Mouse (Mus musculus) CH12.LX (cell line): Measurements from ENCODE around the gene Kcng3. TPM values are rescaled to one million over a fixed set of nuclear protein-coding genes. Genes with fewer than 3 reads are reported as not detected.

ENCODE experiments used
- DNase-seq: peaks from one replicate; pipeline ENCODE4 v3.0.0-alpha.2; 2013; ENCODE audit errors: extremely low read depth
- H3K27ac ChIP-seq: 2 replicates; pipeline ENCODE4 v1.5.1; 2012; ENCODE audit warnings: low read depth, mild to moderate bottlenecking, control low read depth, moderate library complexity; ENCODE audit not compliant: insufficient read depth
- H3K27me3 ChIP-seq: replicated peaks from 2 replicates; pipeline ENCODE3; 2012; ENCODE audit warnings: inconsistent platforms
- H3K36me3 ChIP-seq, 2 experiments: replicated peaks in 1 of 2; 2 replicates each; pipeline versions ENCODE3 to v1.6.1; 2012; ENCODE audit warnings: inconsistent platforms in 1 of 2, low read length in 1 of 2, mild to moderate bottlenecking in 1 of 2, mixed read lengths in 1 of 2, moderate library complexity in 1 of 2; ENCODE audit not compliant: control insufficient read depth in 1 of 2, insufficient read depth in 1 of 2
- H3K4me1 ChIP-seq, 2 experiments: 2 replicates each; pipeline ENCODE4 v1.6.1; 2012; ENCODE audit warnings: inconsistent platforms in 1 of 2, moderate library complexity in 1 of 2; ENCODE audit not compliant: insufficient read depth in 2 of 2, control insufficient read depth in 1 of 2
- H3K4me2 ChIP-seq: 2 replicates; pipeline ENCODE4 v1.6.1; 2012; ENCODE audit warnings: low read depth, mild to moderate bottlenecking, control low read depth; ENCODE audit not compliant: poor library complexity, insufficient read depth, severe bottlenecking
- H3K4me3 ChIP-seq, 3 experiments: fragments of 150-350 bp in 1 of 3; sonication (generic) in 1 of 3; replicated peaks in 1 of 3; 2 replicates each; pipeline versions ENCODE3 to v1.5.1; 2011 to 2012; ENCODE audit warnings: low read depth in 2 of 3, low read length in 2 of 3, mild to moderate bottlenecking in 2 of 3, moderate library complexity in 2 of 3, control low read depth in 1 of 3, improper control_type of control experiment in 1 of 3, inconsistent platforms in 1 of 3, mixed read lengths in 1 of 3; ENCODE audit not compliant: poor library complexity in 1 of 3
- H3K79me2 ChIP-seq: replicated peaks from 2 replicates; pipeline ENCODE4 v1.6.1; 2012; ENCODE audit warnings: mild to moderate bottlenecking, moderate library complexity; ENCODE audit not compliant: control insufficient read depth, poor library complexity, insufficient read depth, severe bottlenecking; ENCODE audit errors: extremely low read depth
- H3K9ac ChIP-seq: 2 replicates; pipeline ENCODE4 v1.6.1; 2012; ENCODE audit warnings: low read depth, mild to moderate bottlenecking, control low read depth, moderate library complexity; ENCODE audit not compliant: insufficient read depth
- H3K9me3 ChIP-seq: replicated peaks from 2 replicates; pipeline ENCODE3; 2012; ENCODE audit warnings: low read length, inconsistent platforms, mixed read lengths
- CHD2 ChIP-seq: IDR thresholded peaks from 2 replicates; pipeline ENCODE4 v1.6.1; 2011; ENCODE audit warnings: low read length, improper control_type of control experiment
- CTCF ChIP-seq, 2 experiments: IDR thresholded peaks in 1 of 2; conservative IDR thresholded peaks in 1 of 2; 2 replicates each; pipeline ENCODE4 v1.5.1; 2011 to 2012; ENCODE audit warnings: low read depth in 2 of 2, low read length in 2 of 2, improper control_type of control experiment in 1 of 2, inconsistent platforms in 1 of 2, mild to moderate bottlenecking in 1 of 2, moderate library complexity in 1 of 2
- ELF1 ChIP-seq: IDR thresholded peaks from 2 replicates; pipeline ENCODE4 v1.6.1; 2014; ENCODE audit warnings: low read depth, mild to moderate bottlenecking, inconsistent platforms, low read length, improper control_type of control experiment
- EP300 ChIP-seq: IDR thresholded peaks from 2 replicates; pipeline ENCODE4 v1.6.1; 2011; ENCODE audit warnings: low read length, improper control_type of control experiment
- ETS1 ChIP-seq: conservative IDR thresholded peaks from 2 replicates; pipeline ENCODE4 v1.6.1; 2012; ENCODE audit warnings: low read depth, mild to moderate bottlenecking, inconsistent platforms, low read length, improper control_type of control experiment, moderate library complexity
- HCFC1 ChIP-seq: IDR thresholded peaks from 2 replicates; pipeline ENCODE4 v1.6.1; 2012; ENCODE audit warnings: low read depth, mild to moderate bottlenecking, inconsistent platforms, low read length, improper control_type of control experiment
- JUN ChIP-seq: IDR thresholded peaks from 2 replicates; pipeline ENCODE4 v1.6.1; 2011; ENCODE audit warnings: low read depth, mild to moderate bottlenecking, low read length, improper control_type of control experiment, moderate library complexity; ENCODE audit not compliant: insufficient read depth
- KAT2A ChIP-seq: IDR thresholded peaks from 2 replicates; pipeline ENCODE4 v1.6.1; 2012; ENCODE audit warnings: low read length, improper control_type of control experiment, inconsistent platforms; ENCODE audit not compliant: insufficient replicate concordance
- MAX ChIP-seq: IDR thresholded peaks from 2 replicates; pipeline ENCODE4 v1.6.1; 2011; ENCODE audit warnings: low read length, improper control_type of control experiment
- MAZ ChIP-seq: IDR thresholded peaks from 2 replicates; pipeline ENCODE4 v1.6.1; 2012; ENCODE audit warnings: low read depth, mild to moderate bottlenecking, inconsistent platforms, low read length, improper control_type of control experiment, moderate library complexity
- MXI1 ChIP-seq: IDR thresholded peaks from 2 replicates; pipeline ENCODE4 v1.6.1; 2011; ENCODE audit warnings: mild to moderate bottlenecking, low read depth, low read length, improper control_type of control experiment
- MYC ChIP-seq: IDR thresholded peaks from 2 replicates; pipeline ENCODE4 v1.6.1; 2011; ENCODE audit warnings: low read depth, mild to moderate bottlenecking, improper control_type of control experiment, low read length
- NRF1 ChIP-seq: IDR thresholded peaks from 2 replicates; pipeline ENCODE4 v1.6.1; 2014; ENCODE audit warnings: low read depth, mild to moderate bottlenecking, inconsistent platforms, low read length, improper control_type of control experiment, moderate library complexity
- POLR2A ChIP-seq: IDR thresholded peaks from 2 replicates; pipeline ENCODE4 v1.6.1; 2011; ENCODE audit warnings: low read depth, mild to moderate bottlenecking, improper control_type of control experiment, low read length
- RCOR1 ChIP-seq: conservative IDR thresholded peaks from 2 replicates; pipeline ENCODE4 v1.6.1; 2012; ENCODE audit warnings: low read depth, mild to moderate bottlenecking, inconsistent platforms, low read length, improper control_type of control experiment
- SMC3 ChIP-seq: IDR thresholded peaks from 2 replicates; pipeline ENCODE4 v1.6.1; 2011; ENCODE audit warnings: low read depth, low read length, improper control_type of control experiment
- USF1 ChIP-seq: IDR thresholded peaks from 2 replicates; pipeline ENCODE4 v1.6.1; 2014; ENCODE audit warnings: low read depth, mild to moderate bottlenecking, inconsistent platforms, low read length, improper control_type of control experiment
- ZKSCAN1 ChIP-seq: IDR thresholded peaks from 2 replicates; pipeline ENCODE4 v1.6.1; 2012; ENCODE audit warnings: low read depth, inconsistent platforms, low read length, improper control_type of control experiment, borderline replicate concordance
- ZMIZ1 ChIP-seq: IDR thresholded peaks from 2 replicates; pipeline ENCODE4 v1.6.1; 2012; ENCODE audit warnings: low read depth, mild to moderate bottlenecking, inconsistent platforms, low read length, improper control_type of control experiment
- dilution Hi-C: fragments of 300-500 bp; cut with MboI; formaldehyde crosslinking; loops from 2 replicates; pipeline ENCODE4 v1.14.3; 2020; ENCODE audit warnings: low sequenced_read_pairs; ENCODE audit not compliant: extremely low pct_unique_long_range_greater_than_20kb, extremely low pct_ligation_motif_present
- in situ Hi-C: fragments of 300-500 bp; cut with MboI; formaldehyde crosslinking; loops from 3 replicates; pipeline ENCODE4 v1.14.3; 2019; ENCODE audit warnings: low sequenced_read_pairs, low pct_ligation_motif_present, low pct_unique_long_range_greater_than_20kb, mixed read lengths
- polyA plus RNA-seq: library from polyadenylated mRNA; unstranded; fragments of >175 nt; gene quantifications from 2 replicates; pipeline ENCODE4 v1.2.1, GENCODE M21; 2012; ENCODE audit warnings: low read depth; ENCODE audit not compliant: insufficient read length
- total RNA-seq, 2 experiments: library from RNA; depleted of rRNA; stranded (reverse); fragments of 300-350 nt in 1 of 2; fragments of >200 nt in 1 of 2; gene quantifications; 2 replicates each; pipeline ENCODE4 v1.2.3; 2012 to 2014

The Kcng3 gene
- total and polyA plus RNA-seq, 3 experiments, result not detected

DNA sequence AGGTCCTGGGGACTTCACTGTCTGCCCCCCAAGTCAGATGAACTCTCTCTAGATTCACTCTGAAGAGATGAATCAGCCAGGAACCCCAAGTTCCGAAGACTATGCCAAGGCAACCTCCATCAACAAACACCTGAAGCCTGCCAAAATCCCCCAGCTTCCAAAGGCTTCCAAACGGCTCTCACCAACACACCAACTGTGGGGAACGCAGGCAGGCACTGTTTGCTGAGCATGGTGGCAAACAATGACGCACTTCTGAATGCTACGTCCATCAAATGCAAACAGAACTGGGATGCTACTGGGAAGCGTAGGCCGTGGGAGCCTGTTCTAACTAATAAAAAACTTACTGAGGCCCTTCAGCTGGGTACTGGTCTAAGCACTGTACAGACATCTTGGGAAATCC lies 35.7 kb downstream of the Kcng3 start:
- no peak for DNase-seq
- Histone ChIP-seq H3K36me3 (no peaks in the 10 kb centered on the region), H3K27ac (no peak overlapping the region), H3K4me2 (no peak overlapping the region), H3K4me3 (no peak overlapping the region), H3K4me1 (peaks cover 0 to 7% of the 10 kb centered on the region in 2 experiments; a peak in 1 of 4 replicates), H3K9me3 (no peaks in the 10 kb centered on the region), H3K27me3 (no peaks in the 10 kb centered on the region), H3K9ac (no peak overlapping the region), H3K79me2 (no peaks in the 10 kb centered on the region)
- TF ChIP-seq KAT2A (no peak), MAX (no peak), MAZ (no peak), SMC3 (no peak), NRF1 (no peak), EP300 (no peak), RCOR1 (no peak), MXI1 (no peak), ZMIZ1 (no peak), ELF1 (no peak), USF1 (no peak), ZKSCAN1 (no peak), HCFC1 (no peak), JUN (no peak), MYC (no peak), POLR2A (no peak)
- in situ Hi-C loops (no loop called here), dilution Hi-C loops (no loop called here)

DNA sequence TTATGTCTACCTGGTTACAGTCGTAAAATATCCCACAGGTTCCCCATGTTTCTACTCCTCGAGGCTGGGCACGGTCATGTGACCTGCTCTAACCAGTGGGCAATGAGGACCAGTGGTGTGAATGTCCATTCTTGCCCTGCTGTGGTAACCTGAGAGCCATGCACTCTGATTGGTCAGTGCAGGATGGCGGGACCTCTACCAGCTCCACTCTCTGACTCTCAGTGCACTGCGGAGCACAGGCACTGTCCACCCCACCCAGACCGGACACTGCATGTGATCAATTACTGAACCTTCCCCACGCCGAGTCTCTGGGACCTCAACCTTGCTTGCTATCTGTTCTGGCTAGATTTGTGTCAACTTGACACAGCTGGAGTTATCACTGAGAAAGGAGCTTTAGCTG lies 37.2 kb downstream of the Kcng3 start:
- TF ChIP-seq KAT2A, result no peak
- no peak for TF ChIP-seq HCFC1
- TF ChIP-seq CHD2, result no peak
- TF ChIP-seq JUN, result no peak
- no peak for TF ChIP-seq CTCF (conservative IDR thresholded peaks at IDR 0.05 in 1 of 2, IDR thresholded peaks at IDR 0.05 in 1 of 2; ENCODE audit: low read depth in 2 of 2, low read length in 2 of 2)
- no peak for TF ChIP-seq ZMIZ1
- TF ChIP-seq ETS1, result no peak
- Histone ChIP-seq H3K4me1 (peaks cover 0 to 11% of the 10 kb centered on the region in 2 experiments; a peak in 1 of 4 replicates), H3K9me3 (no peaks in the 10 kb centered on the region), H3K4me2 (no peak overlapping the region), H3K9ac (no peak overlapping the region), H3K36me3 (no peaks in the 10 kb centered on the region), H3K27ac (no peak overlapping the region), H3K4me3 (no peak overlapping the region), H3K79me2 (no peaks in the 10 kb centered on the region), H3K27me3 (no peaks in the 10 kb centered on the region)
- in situ Hi-C loops (no loop called here), dilution Hi-C loops (no loop called here)
- no peak for DNase-seq
